Mouse (Mus musculus) testis, postnatal 10 days (tissue): ENCODE results near the gene Kcnh1.

Experiments
- DNase-seq: peaks from one replicate; pipeline ENCODE4 v3.0.0; 2021; ENCODE audit warnings: low spot score

Kcnh1 gene

GRCm38 (mm10) chr1:192405136-192405535 is 214.6 kb downstream of the Kcnh1 start:
- DNase-seq: no peak

DNA sequence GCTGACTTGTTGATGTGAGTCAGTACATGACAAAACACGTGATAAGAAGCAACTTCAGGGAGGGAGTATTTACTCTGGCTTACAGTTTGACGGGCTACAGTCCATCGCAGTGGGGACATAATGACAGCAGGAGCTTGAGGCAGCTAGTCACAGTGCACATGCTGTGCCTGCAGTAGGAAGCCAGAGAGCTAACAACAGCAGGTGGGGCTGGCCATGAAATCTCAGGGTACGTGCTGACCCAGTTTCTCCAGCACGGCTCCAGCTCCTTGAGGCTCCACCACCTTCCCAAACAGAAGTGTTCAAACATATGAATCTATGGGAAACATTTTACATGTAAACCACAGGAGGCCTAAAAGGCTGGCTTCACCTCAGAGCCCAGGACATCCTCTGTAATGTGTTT is 216.0 kb downstream of the Kcnh1 start:
- DNase-seq: no peak

GRCm38 (mm10) chr1:192415813-192416212 is 225.2 kb downstream of the Kcnh1 start:
- no peak for DNase-seq

DNA sequence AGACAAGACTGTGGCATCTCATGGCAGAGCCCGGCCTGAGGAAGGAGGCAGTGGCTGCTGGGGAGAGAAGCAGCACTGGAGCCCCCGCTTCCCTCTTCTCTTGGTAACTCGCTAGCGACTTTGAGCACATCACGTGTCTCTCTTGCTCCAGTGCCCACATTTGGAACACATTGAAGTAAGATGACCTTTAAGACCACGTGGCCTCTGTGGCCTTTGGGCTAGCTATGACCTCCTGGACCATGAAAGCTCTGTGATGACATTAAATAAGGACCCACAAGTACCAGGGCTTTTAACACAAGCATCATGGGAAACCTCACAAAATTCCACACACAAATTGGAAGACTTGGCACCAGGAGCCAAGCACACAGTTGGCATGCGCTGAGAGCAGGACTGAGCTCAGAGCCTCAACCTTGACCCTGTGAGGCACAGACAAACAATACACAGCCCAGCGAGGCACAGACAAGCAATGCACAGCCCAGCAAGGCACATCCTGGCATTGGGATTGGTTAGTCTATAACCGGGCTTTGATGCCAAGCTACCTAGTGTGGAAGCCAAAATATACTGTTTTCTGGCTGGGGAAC is 225.8 kb downstream of the Kcnh1 start:
- no peak for DNase-seq

DNA sequence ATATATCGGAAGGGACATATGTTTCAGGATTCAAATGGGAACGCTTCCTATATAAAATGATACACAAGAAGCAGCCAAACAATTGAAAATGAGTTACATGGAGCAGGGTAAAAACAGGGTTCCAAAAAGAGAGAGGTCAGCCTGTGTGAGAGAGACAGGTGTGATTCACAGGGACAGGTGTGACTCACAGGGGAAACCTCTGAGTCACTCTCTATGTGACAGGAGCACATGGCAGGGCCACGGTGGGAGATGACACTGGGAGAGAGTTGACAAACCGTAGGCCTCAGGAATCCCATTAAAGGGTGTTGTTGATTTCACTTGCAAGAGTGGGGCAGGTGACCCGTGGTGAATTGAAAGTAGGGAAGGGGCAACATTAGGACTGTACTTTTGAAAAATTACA is 228.6 kb downstream of the Kcnh1 start:
- no peak for DNase-seq

DNA sequence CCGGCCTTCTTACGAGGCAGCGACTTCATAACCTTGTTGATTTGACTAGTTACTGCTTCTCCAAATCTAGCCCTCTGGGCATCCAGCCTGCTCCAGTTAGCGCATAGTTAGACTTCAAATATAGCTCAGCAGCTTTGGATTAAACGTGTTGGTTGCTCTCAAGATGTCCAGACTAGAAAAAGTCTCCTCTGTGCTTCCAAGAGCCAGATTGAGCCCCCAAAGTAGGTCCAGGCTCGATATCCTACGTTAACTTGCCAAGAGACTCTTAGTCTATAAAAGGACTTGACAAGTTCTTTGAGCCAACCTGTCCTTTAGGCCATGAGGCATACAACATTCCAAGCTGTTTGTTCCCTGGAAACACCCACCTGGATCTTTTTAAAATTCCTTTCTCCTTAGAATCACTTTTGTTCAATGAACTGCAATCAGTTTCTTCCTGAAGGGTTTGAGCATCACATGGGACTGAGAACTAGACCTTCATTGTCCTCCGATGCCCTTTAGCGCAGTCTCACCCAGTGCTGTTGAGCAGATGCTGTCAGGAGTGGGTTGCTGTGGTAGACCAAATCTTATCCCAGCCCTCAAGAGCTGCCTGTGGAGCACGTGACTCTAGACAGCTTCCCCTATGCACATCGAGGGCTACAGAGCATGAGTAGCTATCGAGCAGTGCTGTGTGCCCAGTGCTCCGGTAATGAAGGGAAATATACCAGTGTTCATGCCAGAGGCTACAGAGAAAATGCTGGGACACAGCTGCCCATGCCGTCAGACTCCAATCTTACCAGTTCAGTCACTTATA is 231.0 kb downstream of the Kcnh1 start:
- no peak for DNase-seq

DNA sequence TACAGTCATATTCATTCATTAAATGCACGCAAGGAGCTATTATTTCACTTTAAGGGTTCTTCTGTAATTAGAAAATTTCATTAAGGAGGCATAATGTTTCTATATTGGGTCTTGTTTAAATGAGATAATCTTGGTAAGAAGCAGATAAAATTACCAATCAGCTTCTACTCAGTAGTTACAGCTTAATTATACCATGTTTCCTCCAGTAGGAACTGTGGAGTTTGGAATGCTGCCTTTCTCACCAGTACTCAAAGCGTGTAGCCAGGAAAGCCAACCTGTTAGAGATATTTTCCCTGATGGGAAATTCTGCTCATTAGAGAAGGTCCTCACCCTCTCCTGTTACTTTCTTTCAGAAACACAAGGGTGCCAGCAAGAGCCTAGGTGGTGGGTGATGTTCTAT is 240.8 kb downstream of the Kcnh1 start:
- no peak for DNase-seq

- no peak for DNase-seq
These were observed 244.9 kb downstream of the Kcnh1 start for GRCm38 (mm10) chr1:192435503-192435902.

GRCm38 (mm10) chr1:192439151-192439837 is 248.7 kb downstream of the Kcnh1 start:
- no peak for DNase-seq

DNA sequence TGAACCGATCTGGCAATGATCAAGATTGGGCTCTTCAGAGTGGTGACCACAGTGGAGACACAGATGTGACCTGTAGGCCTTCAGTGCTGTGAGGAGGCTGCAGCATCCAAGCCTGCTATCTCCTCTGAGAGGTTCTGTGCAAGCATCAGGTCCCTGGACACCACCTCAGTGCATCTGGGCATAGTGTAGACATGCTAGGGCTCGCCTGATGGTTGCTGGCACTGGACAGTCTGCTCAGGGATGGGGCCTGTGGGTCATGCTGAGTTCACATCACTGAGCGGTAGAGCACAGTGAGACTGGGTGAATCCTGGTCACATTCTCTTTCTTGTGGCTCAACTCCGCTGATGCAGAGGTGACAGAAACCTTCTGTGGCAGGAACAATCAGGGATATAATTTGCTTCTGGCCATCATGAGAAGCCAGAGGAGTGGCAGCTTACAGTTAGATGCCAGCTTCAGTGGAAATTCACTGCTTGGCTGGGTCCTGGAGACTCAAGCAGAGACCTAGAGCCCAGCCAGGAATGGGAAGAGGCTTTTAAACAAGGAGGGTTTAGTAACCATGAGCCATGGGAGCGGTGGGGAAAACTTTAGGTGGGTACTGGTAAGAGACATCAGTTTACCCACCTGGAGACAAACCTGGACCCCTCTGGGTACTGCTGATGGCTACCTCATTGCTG is 252.3 kb downstream of the Kcnh1 start:
- no peak for DNase-seq

GRCm38 (mm10) chr1:192443998-192444657 is 253.6 kb downstream of the Kcnh1 start:
- DNase-seq: peak; percentile 44

DNA sequence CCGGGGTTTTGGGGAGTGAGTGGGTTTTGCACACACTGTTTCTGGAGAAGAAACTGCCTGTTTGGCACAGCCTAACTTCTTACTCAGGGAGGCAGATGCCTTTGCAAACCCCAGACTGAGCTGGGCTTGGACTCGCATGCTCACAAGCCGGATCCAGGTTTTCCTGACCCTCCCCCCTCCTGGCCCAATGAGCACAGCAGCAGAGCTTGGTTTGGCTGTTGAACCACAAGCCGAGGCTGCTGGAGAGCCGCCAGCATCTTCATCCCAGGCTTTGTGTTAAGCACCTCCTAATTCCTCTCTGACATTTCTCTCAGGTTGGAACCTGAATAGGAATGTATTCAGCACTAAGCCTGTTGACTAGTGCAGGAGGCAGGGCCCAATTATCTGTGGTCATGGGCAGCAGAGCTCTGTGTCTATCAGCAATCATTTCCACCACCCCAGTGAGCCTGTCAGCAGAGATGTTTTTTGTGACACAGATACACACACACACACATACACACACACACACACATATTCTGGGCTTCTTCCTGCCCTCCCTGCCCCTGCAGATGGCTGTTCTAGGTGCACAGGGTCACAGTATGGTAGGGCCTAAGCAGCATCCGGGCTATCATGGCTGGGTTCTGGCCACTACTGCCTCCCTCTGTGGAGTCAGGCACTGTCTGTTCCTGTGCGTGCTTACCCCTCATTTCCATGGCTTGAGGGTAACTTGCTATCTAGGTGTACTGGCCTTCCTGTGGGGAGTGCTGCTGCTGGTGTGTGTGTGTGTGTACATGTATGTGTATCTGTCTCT is 254.3 kb downstream of the Kcnh1 start:
- peak; percentile 60 for DNase-seq

DNA sequence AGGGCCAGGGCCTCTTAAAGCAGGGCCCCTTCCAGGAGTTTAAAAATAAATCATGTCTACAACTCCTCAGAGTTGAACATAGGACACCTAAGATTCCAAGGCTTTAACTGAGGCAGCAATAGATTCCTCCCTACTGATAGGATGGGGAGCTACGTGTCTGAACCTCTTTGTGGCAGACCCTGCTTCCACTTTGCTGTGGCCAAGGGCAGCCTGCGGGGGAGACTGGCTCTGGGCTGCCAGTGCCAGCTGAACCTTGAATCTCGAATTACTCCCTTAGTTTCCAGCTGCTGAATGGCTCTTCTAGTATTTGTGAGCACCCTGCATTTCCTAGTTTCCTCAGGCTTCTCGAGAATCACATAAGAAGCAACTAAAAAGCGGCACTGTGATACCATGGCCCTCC is 255.6 kb downstream of the Kcnh1 start:
- DNase-seq: no peak

- DNase-seq: no peak
These were observed 257.1 kb downstream of the Kcnh1 start for GRCm38 (mm10) chr1:192447666-192448065.

DNA sequence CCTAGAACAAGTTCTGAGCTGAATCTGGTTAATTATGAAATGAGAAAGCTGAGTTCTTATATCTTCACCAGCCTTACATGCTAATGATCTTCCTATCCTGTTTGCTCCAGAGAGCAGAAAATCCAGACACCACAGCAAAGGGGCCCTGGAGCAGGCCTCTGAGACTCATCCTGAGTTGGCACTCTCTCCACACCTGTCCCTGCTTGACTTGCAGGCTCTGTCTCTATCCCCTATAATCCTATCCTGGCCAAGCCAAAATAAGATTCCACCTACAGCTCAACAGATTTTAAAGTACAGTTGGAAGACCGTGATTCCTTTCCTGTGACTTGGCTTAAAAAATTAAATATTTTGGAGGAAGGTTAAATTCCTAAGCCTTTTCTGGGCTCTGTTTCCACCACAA is 257.9 kb downstream of the Kcnh1 start:
- no peak for DNase-seq

DNA sequence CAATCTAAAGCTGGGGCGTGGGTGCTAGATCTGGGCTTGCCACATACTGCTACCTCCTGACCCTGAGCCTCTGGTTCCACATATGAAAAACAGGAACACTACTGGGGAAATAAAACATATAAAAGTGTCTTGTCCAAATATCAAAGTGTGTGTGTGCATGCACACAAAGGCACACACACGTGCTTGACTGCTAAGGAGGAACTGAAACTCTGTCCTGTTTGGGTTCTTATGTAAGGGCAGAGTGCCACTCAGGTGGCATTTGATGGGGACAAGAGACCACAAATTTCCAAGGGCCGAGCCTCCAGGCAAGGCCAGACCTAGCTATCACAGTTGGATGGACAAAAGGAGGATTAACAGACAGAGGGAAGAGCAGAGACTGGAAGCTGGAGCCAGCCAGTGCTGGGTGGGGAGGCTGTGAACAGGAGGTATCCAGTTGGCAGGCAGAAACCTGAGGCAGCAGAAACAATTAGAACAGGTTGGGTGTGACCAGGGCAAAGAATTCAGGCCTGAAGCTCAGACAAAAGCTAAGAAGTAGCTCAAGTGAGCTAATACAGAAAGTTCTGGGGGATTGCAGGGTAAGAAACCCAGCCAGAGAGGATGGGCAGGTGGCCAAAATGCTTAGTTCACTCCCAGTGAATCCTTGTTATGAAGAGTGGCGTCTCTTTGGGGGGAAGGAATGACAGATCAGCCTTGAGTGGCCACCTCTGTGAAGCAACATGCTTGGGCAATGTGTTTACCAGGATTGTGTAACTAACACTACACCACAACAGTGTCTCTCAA is 259.2 kb downstream of the Kcnh1 start:
- DNase-seq: no peak

- DNase-seq: no peak
These were observed 259.9 kb downstream of the Kcnh1 start for GRCm38 (mm10) chr1:192450425-192450824.

GRCm38 (mm10) chr1:192451722-192452121 is 261.1 kb downstream of the Kcnh1 start:
- DNase-seq: no peak

DNA sequence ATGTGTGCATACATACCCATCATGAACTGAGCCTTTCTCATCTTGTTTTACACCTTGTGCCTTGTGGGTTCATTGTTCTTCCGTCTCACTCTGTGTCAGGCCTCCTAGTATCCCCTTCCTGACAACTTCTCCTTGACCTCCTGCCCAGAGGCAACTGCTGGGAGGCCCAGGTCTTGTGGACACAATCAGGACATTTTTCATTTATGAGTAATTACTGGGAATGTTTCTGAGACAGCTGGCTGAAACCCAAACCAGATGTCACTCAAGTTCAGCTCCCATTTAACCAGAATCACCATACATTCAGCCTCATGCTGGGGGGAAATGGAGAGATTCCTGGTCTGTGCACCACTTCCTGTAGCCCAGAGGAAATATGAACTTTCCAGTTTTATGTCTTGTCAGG is 263.9 kb downstream of the Kcnh1 start:
- DNase-seq: no peak

DNA sequence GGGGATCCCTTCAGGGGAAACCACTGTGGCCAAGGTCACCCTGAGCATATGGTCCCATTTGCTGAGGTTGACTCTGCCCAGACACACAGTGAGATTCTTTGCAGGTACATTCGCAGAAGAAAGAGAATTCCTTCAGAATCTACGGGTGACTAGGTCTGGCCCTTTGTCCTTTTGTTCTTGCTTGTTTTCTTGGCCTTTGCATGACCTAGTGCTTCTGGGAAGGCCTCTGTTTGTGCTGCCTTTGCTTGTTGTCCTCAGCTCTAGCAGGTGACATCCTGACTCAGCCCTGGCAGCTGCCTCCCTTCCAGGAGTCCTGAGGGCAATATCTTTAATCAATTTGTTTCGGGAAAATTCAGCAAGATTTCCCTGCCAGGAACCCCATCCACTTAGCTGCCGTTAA is 264.4 kb downstream of the Kcnh1 start:
- no peak for DNase-seq

GRCm38 (mm10) chr1:192457037-192457436 is 266.5 kb downstream of the Kcnh1 start:
- DNase-seq: no peak
